Mouse (Mus musculus): ENCODE results near the gene Gm10065.

The Gm10065 gene

GRCm38 (mm10) chr13:21435476-21435875 lies 43.8 kb downstream of the Gm10065 start:
- DNase-seq (ENCODE audit: low read depth): no peak

All from NIH3T3 (cell line).